Mouse (Mus musculus) limb, embryonic 11.5 days (tissue): Measurements from ENCODE around the gene Car11. TPM values are rescaled to one million over a fixed set of nuclear protein-coding genes. Genes with fewer than 3 reads are reported as not detected.

ENCODE experiments used
- ATAC-seq: fragments of 200-750 bp; cut with Nextera tagmentation; 2 replicates; pipeline ENCODE4 v1.8.0; 2017; ENCODE audit warnings: low read depth; ENCODE audit not compliant: insufficient number of reproducible peaks, low FRiP score, low TSS enrichment
- DNase-seq: peaks from one replicate; pipeline ENCODE4 v3.0.0-alpha.2; 2015; ENCODE audit warnings: low spot score
- H3K27ac ChIP-seq: fragments of 300-500 bp; sonication (generic); replicated peaks from 2 replicates; pipeline ENCODE4 v1.5.1; 2014; ENCODE audit warnings: low read depth, mild to moderate bottlenecking, low read length
- H3K27me3 ChIP-seq: fragments of 300-500 bp; sonication (generic); 2 replicates; pipeline ENCODE4 v1.6.1; 2014; ENCODE audit warnings: mild to moderate bottlenecking, low read length, mixed read lengths; ENCODE audit not compliant: control insufficient read depth, insufficient read depth
- H3K36me3 ChIP-seq: fragments of 300-500 bp; sonication (generic); 2 replicates; pipeline ENCODE4 v1.6.1; 2014; ENCODE audit warnings: mild to moderate bottlenecking, low read length, moderate library complexity, mixed read lengths; ENCODE audit not compliant: control insufficient read depth, insufficient read depth
- H3K4me1 ChIP-seq: fragments of 300-500 bp; sonication (generic); 2 replicates; pipeline ENCODE4 v1.6.1; 2014; ENCODE audit warnings: low read length, mixed read lengths; ENCODE audit not compliant: control insufficient read depth, insufficient read depth
- H3K4me2 ChIP-seq: fragments of 300-500 bp; sonication (generic); 2 replicates; pipeline ENCODE4 v1.6.1; 2014; ENCODE audit warnings: low read depth, mild to moderate bottlenecking, moderate library complexity; ENCODE audit not compliant: severe bottlenecking
- H3K4me3 ChIP-seq: fragments of 300-500 bp; sonication (generic); 2 replicates; pipeline ENCODE4 v1.5.1; 2014; ENCODE audit warnings: low read depth, low read length
- H3K9ac ChIP-seq: fragments of 300-500 bp; sonication (generic); 2 replicates; pipeline ENCODE4 v1.6.1; 2014; ENCODE audit warnings: mild to moderate bottlenecking, low read length
- H3K9me3 ChIP-seq: fragments of 300-500 bp; sonication (generic); 2 replicates; pipeline ENCODE4 v1.6.1; 2016; ENCODE audit warnings: low read length; ENCODE audit not compliant: control insufficient read depth
- WGBS: fragments of 180-500 bp; shearing (Covaris S2); extraction: QIAGEN DNeasy Blood & Tissue Kit; methylation state at CpG from one replicate; pipeline ENCODE4 v1.1.7; 2014; 5-methylcytosine and 5-hydroxymethylcytosine counted together
- polyA plus RNA-seq: library from polyadenylated mRNA; unstranded; fragments of >200 nt; fragmentation: Nextera tagmentation; extraction: Ambion mirVana; gene quantifications from 2 replicates; pipeline ENCODE4 v1.2.1, GENCODE M21; 2014

Car11 gene
- polyA plus RNA-seq, 1 experiment from 2014 or later: 5.5 TPM

DNA sequence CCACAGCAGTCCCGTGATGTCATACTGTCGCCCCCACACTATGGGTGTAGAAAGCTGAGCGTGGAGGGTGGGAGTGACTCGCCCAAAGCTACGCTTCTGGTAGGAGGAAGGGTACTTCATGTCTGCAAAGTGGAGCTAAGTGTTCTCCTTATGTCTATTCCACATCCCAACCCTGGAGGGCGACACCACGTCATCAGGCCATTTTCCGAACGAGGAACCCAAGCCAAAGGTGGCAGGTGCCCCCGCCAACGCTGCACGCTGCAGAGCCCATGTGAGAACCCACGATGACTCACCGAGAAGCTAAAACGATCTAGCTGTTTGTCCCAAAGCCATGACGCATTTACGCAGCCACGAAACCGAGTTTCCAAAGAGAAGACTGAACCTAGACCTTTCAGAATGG, 42.7 kb downstream of the Car11 start:
- Histone ChIP-seq H3K4me1 (no peaks in the 10 kb centered on the region), H3K9me3 (no peaks in the 10 kb centered on the region; the same call in 1 of the 2 replicates), H3K4me3 (peak overlapping the region; percentile 14; the same call in 1 of the 2 replicates), H3K36me3 (no peaks in the 10 kb centered on the region), H3K27me3 (no peaks in the 10 kb centered on the region), H3K4me2 (peak overlapping the region; percentile 24; the same call in 1 of the 2 replicates), H3K9ac (no peak overlapping the region), H3K27ac (no peak overlapping the region)
- WGBS: 35% methylated on average over 19 of the region's 19 CpGs
- DNase-seq (no peak), ATAC-seq (no peak)

DNA sequence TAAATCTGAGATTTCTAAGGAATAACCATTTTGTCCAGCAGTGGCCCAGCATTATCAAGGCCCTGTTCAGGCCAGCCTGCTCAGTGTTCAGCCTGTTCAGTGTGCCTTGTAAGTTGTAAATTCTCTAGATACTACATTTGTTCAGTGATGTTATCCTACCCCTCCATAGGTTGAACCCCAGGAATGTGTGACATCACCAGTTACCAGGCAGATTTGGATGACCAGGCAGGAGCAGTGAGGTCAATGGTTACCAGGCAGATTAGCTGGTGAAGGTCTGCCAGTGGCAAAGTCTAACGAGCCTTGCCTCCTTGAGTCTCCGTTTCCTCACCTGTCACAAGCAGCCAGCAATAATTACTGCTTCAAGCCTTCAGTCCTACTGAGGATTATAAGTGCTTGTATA, 44.7 kb downstream of the Car11 start:
- no peak overlapping the region for H3K4me2 ChIP-seq
- H3K9ac ChIP-seq: no peak overlapping the region
- no peaks in the 10 kb centered on the region for H3K36me3 ChIP-seq
- H3K4me1 ChIP-seq: no peaks in the 10 kb centered on the region
- no peak overlapping the region for H3K4me3 ChIP-seq
- DNase-seq: peak; percentile 81
- no peaks in the 10 kb centered on the region; the same call in 1 of the 2 replicates for H3K9me3 ChIP-seq
- WGBS: 34% methylated on average over 2 of the region's 2 CpGs
- H3K27me3 ChIP-seq: no peaks in the 10 kb centered on the region
- ATAC-seq: 0 out of 2 replicates have a peak, but pooled peaks have one; percentile 11
- H3K27ac ChIP-seq: no peak overlapping the region

- Histone ChIP-seq H3K9me3 (no peaks in the 10 kb centered on the region; the same call in 1 of the 2 replicates), H3K4me3 (no peak overlapping the region), H3K4me1 (peaks cover 3% of the 10 kb centered on the region; the same call in 1 of the 2 replicates), H3K27ac (no peak overlapping the region), H3K4me2 (no peak overlapping the region), H3K36me3 (no peaks in the 10 kb centered on the region), H3K9ac (no peak overlapping the region), H3K27me3 (no peaks in the 10 kb centered on the region)
- WGBS: 64% methylated on average over 6 of the region's 6 CpGs
- ATAC-seq: no peak
- no peak for DNase-seq
Measured at GRCm38 (mm10) chr7:45746518-45746917, 46.9 kb downstream of the Car11 start.

DNA sequence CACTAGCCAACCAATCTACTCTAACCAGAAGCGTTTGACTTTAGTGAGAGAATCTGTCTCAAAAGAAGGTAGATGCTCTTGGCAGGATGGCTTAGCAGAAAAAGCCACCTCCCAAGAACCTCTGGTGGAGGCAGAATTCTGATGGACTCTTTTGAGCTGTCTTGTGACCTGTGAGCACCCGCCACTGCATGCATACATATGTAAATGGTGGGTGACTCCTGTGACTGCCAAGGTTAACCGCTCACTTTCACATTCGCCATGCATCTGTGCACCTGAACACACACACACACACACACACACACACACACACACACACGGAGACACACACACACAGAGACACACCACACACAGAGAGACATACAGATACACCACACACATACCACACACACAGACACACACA, 47.8 kb downstream of the Car11 start:
- no peak overlapping the region for H3K27ac ChIP-seq
- ATAC-seq (no peak), DNase-seq (no peak)
- no peaks in the 10 kb centered on the region; the same call in 1 of the 2 replicates for H3K9me3 ChIP-seq
- H3K4me3 ChIP-seq: no peak overlapping the region
- no peak overlapping the region for H3K4me2 ChIP-seq
- H3K36me3 ChIP-seq: no peaks in the 10 kb centered on the region
- no peaks in the 10 kb centered on the region for H3K27me3 ChIP-seq
- no peak overlapping the region for H3K9ac ChIP-seq
- 87% methylated on average over 5 of the region's 5 CpGs for WGBS
- H3K4me1 ChIP-seq: peaks cover 3% of the 10 kb centered on the region; the same call in 1 of the 2 replicates

DNA sequence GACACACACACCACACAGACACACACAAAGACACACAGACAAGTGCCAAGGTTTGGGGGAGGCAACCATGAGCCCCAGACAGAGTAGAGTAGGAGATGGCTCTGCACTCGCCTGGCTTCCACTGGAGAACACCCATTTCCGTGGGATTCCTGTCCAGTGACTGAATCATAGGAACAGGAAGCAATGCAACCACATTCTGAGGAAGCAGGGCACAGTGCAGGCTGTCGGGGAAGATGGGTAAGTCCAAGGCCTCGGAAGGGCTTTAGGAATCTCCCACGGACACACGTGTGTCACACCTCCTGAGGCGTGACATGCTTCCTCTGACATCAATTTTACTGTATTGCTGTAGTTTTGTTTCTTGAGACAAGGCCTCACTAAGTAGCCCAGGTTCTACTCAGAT, 48.5 kb downstream of the Car11 start:
- H3K4me2 ChIP-seq: no peak overlapping the region
- H3K4me1 ChIP-seq: peaks cover 3% of the 10 kb centered on the region; the same call in 1 of the 2 replicates
- H3K9me3 ChIP-seq: no peaks in the 10 kb centered on the region; the same call in 1 of the 2 replicates
- no peaks in the 10 kb centered on the region for H3K27me3 ChIP-seq
- H3K9ac ChIP-seq: no peak overlapping the region
- no peak for ATAC-seq
- no peaks in the 10 kb centered on the region for H3K36me3 ChIP-seq
- H3K27ac ChIP-seq: no peak overlapping the region
- WGBS: 82% methylated on average over 7 of the region's 7 CpGs
- no peak for DNase-seq
- H3K4me3 ChIP-seq: no peak overlapping the region

DNA sequence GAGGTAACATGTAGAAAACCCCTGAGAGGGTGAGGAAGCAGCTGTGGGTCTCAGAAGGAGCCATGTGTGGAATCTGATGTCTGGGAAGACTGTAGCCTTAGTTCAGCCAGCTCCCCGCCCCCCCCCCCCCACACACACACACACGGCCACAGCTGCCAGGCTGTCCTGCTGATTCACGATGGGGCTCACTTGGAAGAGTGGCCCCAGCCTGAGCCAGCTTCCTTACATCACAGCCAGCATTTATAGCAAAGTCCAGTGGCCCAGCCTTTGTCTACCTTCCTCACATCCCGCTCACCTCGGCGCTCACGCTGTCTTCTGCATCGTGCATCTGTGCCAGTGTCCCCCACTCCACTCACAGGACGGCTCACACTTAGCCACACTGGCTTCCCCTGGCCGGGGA, 49.8 kb downstream of the Car11 start:
- peaks cover 3% of the 10 kb centered on the region; the same call in 1 of the 2 replicates for H3K4me1 ChIP-seq
- no peaks in the 10 kb centered on the region for H3K36me3 ChIP-seq
- H3K27me3 ChIP-seq: no peaks in the 10 kb centered on the region
- H3K9me3 ChIP-seq: no peaks in the 10 kb centered on the region; the same call in 1 of the 2 replicates
- no peak for ATAC-seq
- no peak overlapping the region for H3K4me3 ChIP-seq
- no peak for DNase-seq
- H3K9ac ChIP-seq: 0 out of 2 replicates have a peak overlapping the region, but pooled peaks have one; percentile 23
- H3K4me2 ChIP-seq: no peak overlapping the region
- H3K27ac ChIP-seq: no peak overlapping the region
- WGBS: 43% methylated on average over 9 of the region's 10 CpGs

DNA sequence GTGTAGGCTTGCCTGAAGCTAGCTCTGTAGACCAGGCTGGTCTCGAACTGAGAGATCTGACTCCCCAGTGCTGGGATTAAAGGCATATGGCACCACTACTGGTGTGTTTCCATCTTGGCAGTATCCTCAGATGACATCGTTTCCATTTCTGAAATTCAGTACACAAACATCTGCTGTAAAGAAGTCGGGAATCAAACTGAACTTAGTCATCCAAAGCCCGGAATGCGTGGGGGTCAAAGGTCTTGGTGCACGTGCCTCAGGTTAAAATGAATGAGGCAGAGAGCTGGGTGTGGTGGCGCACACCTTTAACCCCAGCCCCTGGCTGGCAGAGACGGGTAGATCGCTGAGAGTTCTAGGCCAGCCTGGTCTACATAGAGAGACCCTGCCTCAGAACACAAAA, 50.5 kb downstream of the Car11 start:
- no peaks in the 10 kb centered on the region; the same call in 1 of the 2 replicates for H3K9me3 ChIP-seq
- DNase-seq (no peak), ATAC-seq (no peak)
- 79% methylated on average over 9 of the region's 9 CpGs for WGBS
- no peaks in the 10 kb centered on the region for H3K36me3 ChIP-seq
- no peak overlapping the region for H3K27ac ChIP-seq
- H3K4me1 ChIP-seq: peaks cover 3% of the 10 kb centered on the region; the same call in 1 of the 2 replicates
- H3K9ac ChIP-seq: no peak overlapping the region
- H3K4me2 ChIP-seq: no peak overlapping the region
- no peaks in the 10 kb centered on the region for H3K27me3 ChIP-seq
- no peak overlapping the region for H3K4me3 ChIP-seq
